Mouse (Mus musculus): ENCODE results near the gene Ccdc62. TPM values are rescaled to one million over a fixed set of nuclear protein-coding genes. Genes with fewer than 3 reads are reported as not detected.

Ccdc62 gene
- polyA plus RNA-seq, 1 experiment from 2014 or later: 7.0 TPM

DNA sequence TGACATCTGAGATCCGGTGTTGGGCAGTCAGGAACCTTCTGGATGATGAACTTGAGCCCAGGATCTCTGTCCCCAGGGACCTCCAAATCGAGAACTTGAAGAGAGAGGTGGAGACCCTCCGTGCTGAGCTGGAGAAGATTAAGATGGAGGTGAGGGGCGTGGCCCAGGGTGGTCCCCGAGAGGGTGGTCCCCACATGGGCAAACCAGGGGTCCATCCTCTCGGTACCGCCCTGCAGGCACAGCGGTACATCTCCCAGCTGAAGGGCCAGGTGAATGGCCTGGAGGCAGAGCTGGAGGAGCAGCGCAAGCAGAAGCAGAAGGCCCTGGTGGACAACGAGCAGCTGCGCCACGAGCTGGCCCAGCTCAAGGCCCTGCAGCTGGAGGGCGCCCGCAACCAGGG lies 66.2 kb downstream of the Ccdc62 start:
- Histone ChIP-seq H3K9me3 (no peaks in the 10 kb centered on the region), H3K4me2 (replicated peaks) (no peak overlapping the region), H3K4me3 (no peak overlapping the region), H3K36me3 (peaks cover 8% of the 10 kb centered on the region), H3K27ac (no peak overlapping the region), H3K27me3 (no peaks in the 10 kb centered on the region), H3K4me1 (no peaks in the 10 kb centered on the region), H3K9ac (peak overlapping the region; percentile 35; the same call in 1 of the 2 replicates)
- no peak for ATAC-seq (ENCODE audit: low FRiP score, low read depth)
- WGBS: 86% methylated on average over 14 of the region's 14 CpGs

DNA sequence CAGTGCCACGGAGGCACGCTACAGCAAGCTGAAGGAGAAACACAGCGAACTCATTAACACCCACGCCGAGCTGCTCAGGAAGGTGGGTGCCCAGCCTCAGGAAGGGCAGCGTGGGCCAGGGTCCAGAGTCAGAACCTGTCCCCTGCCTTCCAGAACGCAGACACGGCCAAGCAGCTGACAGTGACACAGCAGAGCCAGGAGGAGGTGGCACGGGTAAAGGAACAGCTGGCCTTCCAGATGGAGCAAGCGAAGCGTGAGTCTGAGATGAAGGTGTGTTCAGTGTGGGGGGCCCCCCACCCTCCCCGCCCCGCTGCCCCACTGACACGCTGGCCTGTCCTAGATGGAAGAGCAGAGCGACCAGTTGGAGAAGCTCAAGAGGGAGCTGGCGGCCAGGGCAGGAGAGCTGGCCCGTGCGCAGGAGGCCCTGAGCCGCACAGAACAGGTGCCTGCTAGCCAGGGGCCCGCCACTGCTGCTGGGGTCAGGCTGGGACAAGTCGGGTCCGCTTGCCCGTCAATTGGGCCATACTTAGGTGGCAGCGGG lies 66.8 kb downstream of the Ccdc62 start:
- no peak overlapping the region for H3K27ac ChIP-seq
- no peak for ATAC-seq (ENCODE audit: low FRiP score, low read depth)
- no peaks in the 10 kb centered on the region for H3K4me1 ChIP-seq

DNA sequence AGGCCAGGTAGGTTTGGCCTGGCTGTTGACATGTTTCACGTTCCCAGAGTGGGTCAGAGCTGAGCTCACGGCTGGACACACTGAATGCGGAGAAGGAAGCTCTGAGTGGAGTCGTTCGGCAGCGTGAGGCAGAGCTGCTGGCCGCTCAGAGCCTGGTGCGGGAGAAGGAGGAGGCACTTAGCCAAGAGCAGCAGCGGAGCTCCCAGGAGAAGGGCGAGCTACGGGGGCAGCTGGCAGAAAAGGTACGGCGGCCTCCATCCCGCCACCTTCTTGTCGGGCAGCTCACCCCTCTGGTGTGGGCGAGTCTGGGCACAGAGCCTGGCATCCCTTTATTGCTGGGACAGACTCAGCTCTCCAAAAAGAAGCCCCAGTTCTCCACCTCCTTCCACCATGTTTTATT lies 67.3 kb downstream of the Ccdc62 start:
- no peaks in the 10 kb centered on the region for H3K9me3 ChIP-seq
- no peak overlapping the region for H3K27ac ChIP-seq
- H3K36me3 ChIP-seq: peaks cover 12% of the 10 kb centered on the region
- H3K4me3 ChIP-seq: no peak overlapping the region
- no peak overlapping the region for H3K9ac ChIP-seq
- H3K4me2 ChIP-seq (replicated peaks): no peak overlapping the region
- WGBS: 75% methylated on average over 16 of the region's 16 CpGs
- H3K4me1 ChIP-seq: peaks cover 2% of the 10 kb centered on the region
- no peak for ATAC-seq (ENCODE audit: low FRiP score, low read depth)
- H3K27me3 ChIP-seq: no peaks in the 10 kb centered on the region

More for the DNA sequence above, 66.8 kb downstream of the Ccdc62 start:
- 83% methylated on average over 24 of the region's 24 CpGs for WGBS
- H3K4me3 ChIP-seq: no peak overlapping the region
- no peaks in the 10 kb centered on the region for H3K27me3 ChIP-seq
- no peak overlapping the region for H3K9ac ChIP-seq
- H3K36me3 ChIP-seq: peaks cover 11% of the 10 kb centered on the region
- H3K9me3 ChIP-seq: no peaks in the 10 kb centered on the region
- H3K4me2 ChIP-seq (replicated peaks): no peak overlapping the region

DNA sequence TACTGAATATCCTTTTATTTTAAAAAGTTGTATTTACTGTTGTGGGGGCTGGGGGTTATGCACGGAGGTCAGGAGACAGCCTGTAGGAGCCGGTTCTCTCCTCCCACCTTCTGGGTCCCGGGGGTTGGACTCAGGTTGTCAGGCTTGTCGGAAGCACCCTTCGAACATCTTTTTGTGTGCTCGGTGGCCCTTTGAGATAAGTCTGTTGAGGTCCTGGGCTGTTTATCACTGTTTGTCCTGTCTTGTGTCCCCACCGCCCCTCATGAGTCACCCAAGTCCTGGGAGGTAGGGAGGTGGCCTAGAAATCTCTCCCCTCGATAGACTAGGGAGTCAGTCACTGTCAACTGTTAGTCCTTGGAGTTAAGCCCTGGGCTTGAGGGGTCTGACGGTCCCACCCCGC lies 67.9 kb downstream of the Ccdc62 start:
- Histone ChIP-seq H3K27ac (no peak overlapping the region), H3K4me3 (no peak overlapping the region), H3K9me3 (no peaks in the 10 kb centered on the region), H3K9ac (no peak overlapping the region), H3K4me1 (peaks cover 8% of the 10 kb centered on the region), H3K4me2 (replicated peaks) (no peak overlapping the region), H3K36me3 (peaks cover 12% of the 10 kb centered on the region), H3K27me3 (no peaks in the 10 kb centered on the region)
- 86% methylated on average over 10 of the region's 10 CpGs for WGBS
- no peak for ATAC-seq (ENCODE audit: low FRiP score, low read depth)

DNA sequence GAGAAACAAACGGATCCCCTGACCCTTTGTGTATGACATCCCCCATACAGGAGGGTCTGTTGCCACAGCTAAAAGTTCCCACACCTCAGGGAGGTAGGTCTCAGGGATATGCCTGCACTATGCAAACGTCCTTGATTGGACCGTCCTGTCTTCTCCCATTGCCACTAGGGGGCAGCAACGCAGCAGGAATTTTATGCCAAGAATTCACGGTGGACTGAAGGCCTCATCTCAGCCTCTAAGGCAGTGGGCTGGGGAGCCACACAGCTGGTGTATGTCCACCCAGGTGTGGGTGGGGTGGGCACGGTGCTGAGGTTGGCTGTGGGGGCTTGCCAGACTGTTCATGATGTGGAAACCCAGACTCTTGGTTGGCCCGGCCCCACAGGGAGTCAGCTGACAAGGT lies 70.3 kb downstream of the Ccdc62 start:
- no peak overlapping the region for H3K9ac ChIP-seq
- no peak overlapping the region for H3K4me2 ChIP-seq (replicated peaks)
- ATAC-seq (ENCODE audit: low FRiP score, low read depth): peak; percentile 77; the same call in 1 of the 2 replicates
- H3K27ac ChIP-seq: no peak overlapping the region
- no peaks in the 10 kb centered on the region for H3K9me3 ChIP-seq
- H3K27me3 ChIP-seq: no peaks in the 10 kb centered on the region
- no peak overlapping the region for H3K4me3 ChIP-seq
- peaks cover 34% of the 10 kb centered on the region for H3K36me3 ChIP-seq
- peaks cover 9% of the 10 kb centered on the region for H3K4me1 ChIP-seq
- 13% methylated on average over 7 of the region's 7 CpGs for WGBS

DNA sequence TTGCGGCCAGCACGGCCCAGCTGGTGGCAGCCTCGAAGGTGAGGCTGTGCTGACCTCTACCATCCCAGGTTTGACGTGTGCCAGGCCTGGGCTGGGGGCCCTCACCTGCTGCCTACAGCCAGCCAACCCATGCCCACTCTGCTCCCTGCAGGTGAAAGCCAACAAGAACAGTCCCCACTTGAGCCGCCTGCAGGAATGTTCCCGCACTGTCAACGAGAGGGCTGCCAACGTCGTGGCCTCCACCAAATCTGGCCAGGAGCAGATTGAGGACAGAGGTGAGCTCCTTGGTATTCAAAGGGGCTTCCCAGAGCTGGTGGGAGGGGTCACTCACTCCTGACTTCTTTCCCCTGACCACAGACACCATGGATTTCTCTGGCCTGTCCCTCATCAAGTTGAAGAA lies 70.8 kb downstream of the Ccdc62 start:
- Histone ChIP-seq H3K27me3 (no peaks in the 10 kb centered on the region), H3K9ac (no peak overlapping the region), H3K36me3 (peaks cover 38% of the 10 kb centered on the region), H3K4me1 (peaks cover 9% of the 10 kb centered on the region), H3K4me2 (replicated peaks) (no peak overlapping the region), H3K27ac (no peak overlapping the region), H3K9me3 (no peaks in the 10 kb centered on the region), H3K4me3 (no peak overlapping the region)
- ATAC-seq (ENCODE audit: low FRiP score, low read depth): no peak; the same call in 1 of the 2 replicates
- 72% methylated on average over 9 of the region's 9 CpGs for WGBS

DNA sequence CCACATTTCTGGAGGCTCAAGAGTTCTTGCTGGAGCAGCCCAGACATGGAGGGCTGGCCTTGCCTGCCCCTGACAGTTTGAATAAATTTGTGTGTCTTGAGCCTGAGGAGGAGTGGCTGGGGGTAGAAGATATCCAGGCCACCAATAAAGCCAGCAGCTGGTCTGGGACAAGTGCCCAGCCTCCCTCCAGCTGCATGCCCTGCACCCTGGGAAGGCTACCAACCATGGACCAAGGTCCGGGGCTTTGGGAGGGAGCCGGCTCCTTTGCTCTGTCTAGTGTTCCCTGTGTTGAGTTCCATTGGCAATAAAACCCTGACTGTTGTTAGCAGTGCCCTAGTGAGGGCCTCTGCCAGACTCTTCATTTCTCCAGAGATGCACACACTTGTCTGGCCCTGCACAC lies 72.4 kb downstream of the Ccdc62 start:
- Histone ChIP-seq H3K4me3 (no peak overlapping the region), H3K4me2 (replicated peaks) (no peak overlapping the region), H3K36me3 (peaks cover 54% of the 10 kb centered on the region), H3K9ac (no peak overlapping the region), H3K27me3 (no peaks in the 10 kb centered on the region), H3K9me3 (no peaks in the 10 kb centered on the region), H3K4me1 (peaks cover 9% of the 10 kb centered on the region), H3K27ac (peak overlapping the region; percentile 52; the same call in 1 of the 2 replicates)
- ATAC-seq (ENCODE audit: low FRiP score, low read depth): no peak
- WGBS: 59% methylated on average over 2 of the region's 2 CpGs

DNA sequence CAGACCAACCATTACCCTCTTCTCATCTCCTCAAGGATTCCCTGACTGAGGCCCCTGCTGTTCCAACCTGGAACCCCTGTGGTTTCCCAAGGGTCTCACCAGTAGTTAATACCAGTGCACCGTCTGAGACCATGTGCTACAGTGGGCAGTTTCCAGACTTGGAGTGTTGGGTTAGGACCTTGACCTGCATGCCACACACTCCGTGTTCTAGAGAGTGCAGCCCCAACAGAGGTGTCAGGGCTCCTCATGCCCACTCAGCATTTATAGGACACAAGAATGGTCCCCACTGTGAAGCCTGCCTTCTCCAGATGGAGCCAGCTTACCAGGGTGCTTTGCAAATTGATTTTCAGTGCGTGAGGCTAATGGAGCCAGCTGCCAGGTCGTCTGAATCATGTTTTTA lies 72.9 kb downstream of the Ccdc62 start:
- Histone ChIP-seq H3K4me1 (peaks cover 9% of the 10 kb centered on the region), H3K4me2 (replicated peaks) (no peak overlapping the region), H3K9me3 (no peaks in the 10 kb centered on the region), H3K4me3 (no peak overlapping the region), H3K27me3 (no peaks in the 10 kb centered on the region), H3K36me3 (peaks cover 59% of the 10 kb centered on the region), H3K9ac (no peak overlapping the region), H3K27ac (peak overlapping the region; percentile 52; the same call in 1 of the 2 replicates)
- WGBS: 63% methylated on average over 4 of the region's 4 CpGs
- no peak for ATAC-seq (ENCODE audit: low FRiP score, low read depth)

DNA sequence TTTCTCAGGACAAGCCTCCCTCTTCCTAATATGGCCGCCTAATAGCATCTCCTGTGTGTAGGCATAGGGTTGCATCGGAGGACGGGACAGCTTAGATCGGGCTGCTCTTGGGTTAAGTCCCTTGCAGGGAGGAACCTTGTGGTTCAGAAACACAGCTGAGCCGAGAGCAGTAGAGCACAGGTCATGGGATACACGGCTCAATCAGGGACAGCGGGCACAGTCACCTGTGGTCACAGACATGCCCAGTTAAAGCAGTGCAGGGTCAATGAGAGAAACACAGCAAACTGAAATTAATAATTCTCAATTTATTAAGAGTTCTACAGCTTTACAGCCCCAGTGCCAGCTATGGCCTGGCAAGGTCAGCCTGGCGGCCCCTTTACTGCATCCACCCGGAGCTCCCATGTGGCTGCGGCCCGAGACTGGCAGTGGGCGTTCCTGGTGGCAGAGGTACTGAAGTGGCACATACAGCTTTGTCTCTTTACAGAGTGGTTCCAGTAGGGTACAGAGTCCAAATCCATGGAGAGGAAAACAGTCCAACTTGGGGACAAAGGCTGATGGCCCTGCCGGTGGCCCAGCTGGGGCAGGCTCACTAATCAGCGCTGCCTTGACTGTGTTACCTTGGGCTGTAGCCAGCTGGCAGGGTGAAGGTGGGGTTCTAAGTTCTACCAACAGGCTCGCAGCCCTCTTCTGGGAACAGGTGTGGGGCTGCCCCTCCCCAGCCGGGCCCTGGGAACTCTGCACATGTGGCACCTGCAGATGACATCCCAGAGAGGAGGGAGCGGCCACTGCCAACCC lies 74.1 kb downstream of the Ccdc62 start:
- no peaks in the 10 kb centered on the region for H3K9me3 ChIP-seq
- no peaks in the 10 kb centered on the region for H3K27me3 ChIP-seq
- WGBS: 88% methylated on average over 17 of the region's 17 CpGs
- peaks cover 71% of the 10 kb centered on the region for H3K36me3 ChIP-seq
- no peak overlapping the region for H3K27ac ChIP-seq
- no peak overlapping the region for H3K4me2 ChIP-seq (replicated peaks)
- ATAC-seq (ENCODE audit: low FRiP score, low read depth): no peak
- no peak overlapping the region for H3K4me3 ChIP-seq
- peaks cover 9% of the 10 kb centered on the region for H3K4me1 ChIP-seq
- H3K9ac ChIP-seq: no peak overlapping the region

DNA sequence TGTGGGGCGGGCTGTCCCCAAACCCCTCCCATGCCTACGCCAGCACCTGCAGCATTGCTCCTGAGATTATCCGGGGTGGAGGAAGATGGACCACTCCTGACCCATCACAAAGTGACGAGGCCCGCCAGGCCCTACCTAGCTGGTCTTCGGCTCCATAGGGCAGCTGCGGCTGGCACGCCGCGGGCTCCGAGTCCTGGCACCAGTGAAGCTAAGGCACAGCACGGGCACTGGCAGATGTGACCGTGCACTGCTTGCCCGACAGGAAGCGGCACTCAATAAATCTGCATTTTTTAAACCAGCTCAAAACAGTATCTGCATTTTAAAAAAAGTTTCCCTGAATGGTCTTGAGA lies 74.6 kb downstream of the Ccdc62 start:
- WGBS: 95% methylated on average over 15 of the region's 15 CpGs
- no peak overlapping the region for H3K9ac ChIP-seq
- H3K4me2 ChIP-seq (replicated peaks): no peak overlapping the region
- peaks cover 11% of the 10 kb centered on the region for H3K4me1 ChIP-seq
- no peak for ATAC-seq (ENCODE audit: low FRiP score, low read depth)
- H3K4me3 ChIP-seq: no peak overlapping the region
- H3K9me3 ChIP-seq: no peaks in the 10 kb centered on the region
- H3K27ac ChIP-seq: no peak overlapping the region
- H3K27me3 ChIP-seq: no peaks in the 10 kb centered on the region
- H3K36me3 ChIP-seq: peaks cover 72% of the 10 kb centered on the region

DNA sequence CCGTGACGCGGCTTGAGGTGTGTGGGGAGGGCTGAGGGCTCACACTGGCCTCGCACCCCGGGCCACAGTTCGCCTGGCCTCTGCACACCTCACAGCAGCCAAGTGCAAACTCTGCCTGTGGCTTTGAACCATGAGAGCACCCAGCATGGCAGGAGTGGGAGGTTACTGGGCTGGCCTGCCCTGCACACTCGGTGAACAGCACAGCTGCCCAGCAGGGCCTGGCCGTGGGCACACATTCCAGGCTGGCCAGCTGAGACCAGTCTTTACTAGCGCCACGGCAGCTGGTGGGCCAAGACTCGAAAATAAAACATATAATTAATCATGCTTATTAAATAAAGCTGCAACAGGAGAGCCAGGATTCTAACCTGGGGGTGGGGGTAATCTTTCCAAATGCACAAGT lies 75.1 kb downstream of the Ccdc62 start:
- WGBS: 79% methylated on average over 11 of the region's 11 CpGs
- Histone ChIP-seq H3K36me3 (peaks cover 71% of the 10 kb centered on the region), H3K27ac (no peak overlapping the region), H3K9ac (no peak overlapping the region), H3K4me1 (peaks cover 16% of the 10 kb centered on the region), H3K4me2 (replicated peaks) (no peak overlapping the region), H3K9me3 (no peaks in the 10 kb centered on the region), H3K27me3 (no peaks in the 10 kb centered on the region), H3K4me3 (no peak overlapping the region)
- ATAC-seq (ENCODE audit: low FRiP score, low read depth): no peak

DNA sequence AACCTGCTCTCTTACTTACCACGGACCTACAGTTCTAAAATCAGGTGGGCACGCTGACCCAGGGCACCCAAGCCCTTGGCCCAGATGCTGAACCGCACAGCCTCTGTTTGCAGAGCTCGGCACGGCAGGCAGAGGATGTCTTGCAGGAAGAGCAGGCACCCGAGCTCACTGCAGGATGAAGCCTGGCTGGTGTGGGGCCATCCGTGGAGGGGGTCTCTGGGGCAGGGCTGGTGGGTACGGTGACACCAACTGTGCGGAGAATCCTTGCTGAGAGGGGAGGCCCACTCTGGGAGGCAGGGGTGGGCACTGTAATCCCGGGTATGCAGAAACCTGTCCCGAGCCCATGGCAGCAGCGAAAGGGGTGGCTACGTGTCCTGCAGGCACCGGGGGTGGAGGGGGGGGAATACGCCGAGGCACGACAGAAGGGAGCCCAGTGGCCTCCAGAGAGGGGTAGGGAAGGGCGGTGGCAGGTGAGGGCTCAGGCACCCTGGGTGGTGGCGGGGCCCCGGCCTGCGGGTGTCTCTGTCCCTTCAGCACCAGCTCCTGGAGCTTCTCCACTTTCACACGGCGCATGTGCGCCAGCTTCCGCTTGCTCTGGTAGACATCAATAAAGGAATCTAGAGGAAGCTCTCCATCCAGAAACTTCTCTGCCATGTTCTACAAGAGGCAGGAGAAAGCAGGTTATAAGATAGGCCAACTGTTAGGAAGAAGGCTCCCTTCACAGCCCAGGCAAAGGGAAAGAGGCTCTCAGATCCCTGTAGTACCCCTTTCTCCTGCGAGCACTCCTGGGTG lies 75.8 kb downstream of the Ccdc62 start:
- no peaks in the 10 kb centered on the region for H3K27me3 ChIP-seq
- H3K4me3 ChIP-seq: no peak overlapping the region
- H3K4me2 ChIP-seq (replicated peaks): no peak overlapping the region
- H3K36me3 ChIP-seq: peaks cover 71% of the 10 kb centered on the region
- no peak overlapping the region for H3K27ac ChIP-seq
- 90% methylated on average over 26 of the region's 26 CpGs for WGBS
- peaks cover 23% of the 10 kb centered on the region for H3K4me1 ChIP-seq
- no peaks in the 10 kb centered on the region for H3K9me3 ChIP-seq
- ATAC-seq (ENCODE audit: low FRiP score, low read depth): no peak
- no peak overlapping the region for H3K9ac ChIP-seq

Measured in limb, embryonic 13.5 days (tissue).